Mouse (Mus musculus) liver, postnatal 0 days (tissue): ENCODE measurements at regions not wholly inside any gene's neighbourhood (a gene's known extent, or its start where the extent isn't known, plus 50 kb on each side); places are given as distances from the start of the nearest gene placed in this dataset.

ENCODE experiments used
- CTCF ChIP-seq: sonication (generic); IDR thresholded peaks from 2 replicates; pipeline ENCODE4 v1.5.1; 2016; ENCODE audit warnings: antibody characterized with exemption, low read depth
- EP300 ChIP-seq: IDR thresholded peaks from 2 replicates; pipeline ENCODE4 v1.6.1; 2016; ENCODE audit warnings: antibody characterized with exemption, low read depth, mild to moderate bottlenecking

DNA sequence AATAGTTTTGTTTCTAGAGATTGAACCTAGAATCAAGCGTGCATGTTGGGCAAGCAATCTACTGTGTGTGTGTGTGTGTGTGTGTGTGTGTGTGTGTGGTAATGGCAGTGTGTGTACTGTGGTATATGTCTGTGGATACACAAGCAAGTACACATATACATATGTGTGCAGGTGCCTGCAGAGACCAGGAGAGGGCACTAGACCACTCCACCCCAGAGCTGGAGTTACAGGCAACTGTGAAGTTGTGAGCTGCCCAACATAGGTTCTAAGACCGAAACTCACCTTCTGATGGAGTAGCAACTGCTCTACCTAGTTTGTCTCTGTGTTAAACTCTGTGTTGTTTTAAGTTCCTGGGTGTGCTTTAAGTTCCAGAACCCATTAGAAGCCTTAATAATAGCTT, 177.7 kb upstream of the Lrig3 start:
- TF ChIP-seq CTCF = peak; percentile 39
- no peak for TF ChIP-seq EP300
